Mouse (Mus musculus): Measurements from ENCODE around the gene Cspg5. TPM values are rescaled to one million over a fixed set of nuclear protein-coding genes. Genes with fewer than 3 reads are reported as not detected.

Gene Cspg5
- total RNA-seq, 1 experiment from 2014 or later: not detected

DNA sequence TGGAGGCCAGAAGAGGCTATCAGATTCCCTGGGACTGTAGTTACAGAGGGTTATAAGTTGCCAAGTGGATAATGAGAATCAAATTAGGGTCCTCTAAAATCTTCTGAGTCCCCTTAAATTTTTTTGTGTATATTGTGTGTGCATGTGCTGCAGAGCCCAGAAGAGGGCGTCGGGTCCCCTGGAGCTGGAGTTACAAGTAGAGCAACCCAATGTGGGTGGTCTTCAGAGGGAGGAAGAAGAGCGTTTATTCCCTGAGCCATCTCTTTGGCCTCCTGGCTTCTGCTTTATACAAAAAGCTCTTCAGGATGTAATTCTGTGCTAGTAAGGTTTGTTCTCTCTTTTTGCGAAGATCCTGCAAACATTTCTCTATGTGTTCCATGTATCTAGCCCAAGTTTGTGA lies 60.9 kb downstream of the Cspg5 start:
- ATAC-seq (replicated peaks; ENCODE audit: insufficient number of reproducible peaks, low FRiP score, low TSS enrichment, poor library complexity, severe bottlenecking): no peak

DNA sequence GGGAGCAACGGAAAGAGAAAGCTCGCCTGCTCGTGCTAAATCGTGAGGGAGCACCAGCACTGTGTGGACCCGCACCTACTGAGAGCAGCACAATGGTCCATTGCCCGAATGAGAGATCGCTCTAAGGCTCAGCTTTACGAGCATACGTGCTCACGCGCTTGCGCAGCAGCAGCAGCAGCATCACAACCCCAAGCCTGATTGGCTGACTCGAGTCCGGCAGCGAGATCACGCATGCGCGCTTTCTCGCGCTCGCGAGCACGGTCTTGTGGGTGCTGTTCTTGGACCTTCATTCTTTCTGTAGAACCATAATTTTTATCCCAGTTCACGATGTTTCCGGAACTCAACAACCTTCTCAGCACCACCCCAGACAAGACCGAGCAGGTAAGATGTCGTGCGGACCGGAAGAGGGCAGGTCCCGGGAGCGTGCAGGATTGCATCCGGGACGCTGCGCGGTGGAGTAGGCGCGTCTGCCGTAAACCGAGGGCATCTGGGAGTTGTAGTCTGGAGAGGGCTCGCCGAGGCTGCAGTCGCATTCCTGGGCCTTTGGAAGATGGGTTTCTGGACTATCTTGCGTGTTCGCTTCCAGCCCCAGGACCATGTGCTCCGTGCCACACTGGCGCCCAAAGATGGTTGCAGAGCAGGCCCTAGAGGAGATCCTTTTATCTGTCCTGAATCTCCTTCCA lies 61.5 kb downstream of the Cspg5 start, which contains the start of gene Elp6:
Gene Elp6, plus strand, starts transcription at position 205 of the 683 bp plus-strand sequence.
- ATAC-seq (replicated peaks; ENCODE audit: insufficient number of reproducible peaks, low FRiP score, low TSS enrichment, poor library complexity, severe bottlenecking): peak; percentile 97

DNA sequence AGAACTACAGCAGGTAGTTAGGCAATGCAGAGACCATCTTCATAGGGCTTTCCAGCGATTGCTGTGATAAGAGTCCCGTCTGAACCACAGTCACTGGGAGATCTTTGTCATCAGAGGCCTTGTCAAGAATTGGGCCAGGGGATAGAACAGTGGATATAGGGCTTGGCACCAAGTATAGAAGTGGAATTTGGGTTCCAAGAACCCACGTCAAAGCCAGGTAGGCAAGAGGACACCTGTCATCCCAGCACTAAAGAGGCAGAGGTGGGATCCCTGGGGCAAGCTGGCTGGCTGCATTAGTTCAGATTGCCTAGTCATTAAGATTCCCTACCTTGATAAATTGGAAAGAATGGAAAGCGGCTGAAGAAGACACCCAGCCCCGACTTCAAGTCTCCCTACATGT lies 62.8 kb downstream of the Cspg5 start:
- ATAC-seq (replicated peaks; ENCODE audit: insufficient number of reproducible peaks, low FRiP score, low TSS enrichment, poor library complexity, severe bottlenecking): no peak

Other genes with a start within 250 kb of the Cspg5 start
- 19.7 to 37.0 TPM (median 20.6 TPM) in 3 replicates for gene Smarcc1, start 126.1 kb upstream of the Cspg5 start, total RNA-seq (2017)
- 26.4 to 57.7 TPM (median 47.4 TPM) in 3 replicates for gene Dhx30, start 126.0 kb upstream of the Cspg5 start, total RNA-seq (2017)
- 1.7 to 7.1 TPM (median 6.1 TPM) in 3 replicates for gene Elp6, start 61.4 kb downstream of the Cspg5 start, total RNA-seq (2017)
- gene Scap, start 89.5 kb downstream of the Cspg5 start, total RNA-seq (2017): 9.0 to 22.1 TPM (median 12.4 TPM) in 3 replicates
- 5.8 to 10.3 TPM (median 7.0 TPM) in 3 replicates for gene Ptpn23, start 164.4 kb downstream of the Cspg5 start, total RNA-seq (2017)
- 1.2 TPM in 1 of 3 replicates, not detected in the others for gene Ngp, start 176.0 kb downstream of the Cspg5 start, total RNA-seq (2017)
- gene Klhl18, start 232.9 kb downstream of the Cspg5 start, total RNA-seq (2017): 18.9 to 29.8 TPM (median 24.5 TPM) in 3 replicates
- 1.8 to 5.4 TPM (median 4.0 TPM) in 3 replicates for gene Kif9, start 233.2 kb downstream of the Cspg5 start, total RNA-seq (2017)